Mouse (Mus musculus) monocyte, adult 59 days (primary cell): Measurements from ENCODE around the gene Duox2. TPM values are rescaled to one million over a fixed set of nuclear protein-coding genes. Genes with fewer than 3 reads are reported as not detected.

Experiments used
- total RNA-seq, 2 experiments: library from RNA; stranded (reverse); gene quantifications; one replicate each; pipeline ENCODE4 v1.2.4; 2023

Gene Duox2
- not detected for total RNA-seq

DNA sequence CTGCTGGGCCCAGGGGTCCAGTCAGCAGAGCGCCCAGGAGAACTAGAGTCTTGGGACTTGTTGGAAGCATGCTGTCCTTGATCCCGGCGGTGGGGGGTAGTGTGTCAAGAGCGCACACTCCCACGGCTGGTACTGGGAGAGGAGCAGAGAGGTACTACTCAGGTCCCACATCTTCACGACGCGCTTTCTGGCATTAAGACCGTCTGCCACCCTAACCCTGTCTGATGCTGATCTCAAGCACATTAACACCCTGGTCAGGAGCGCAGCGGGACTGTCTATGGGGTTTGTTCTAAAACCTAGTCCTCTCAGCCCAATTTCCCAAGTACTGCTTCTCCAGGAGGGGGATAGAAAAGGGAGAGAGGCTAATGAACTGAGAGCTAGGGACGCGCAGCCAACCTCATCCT is at the start of gene Duox2:
Gene Duox2 (minus strand): TSS at position 354 of the 404 bp plus-strand sequence.

DNA sequence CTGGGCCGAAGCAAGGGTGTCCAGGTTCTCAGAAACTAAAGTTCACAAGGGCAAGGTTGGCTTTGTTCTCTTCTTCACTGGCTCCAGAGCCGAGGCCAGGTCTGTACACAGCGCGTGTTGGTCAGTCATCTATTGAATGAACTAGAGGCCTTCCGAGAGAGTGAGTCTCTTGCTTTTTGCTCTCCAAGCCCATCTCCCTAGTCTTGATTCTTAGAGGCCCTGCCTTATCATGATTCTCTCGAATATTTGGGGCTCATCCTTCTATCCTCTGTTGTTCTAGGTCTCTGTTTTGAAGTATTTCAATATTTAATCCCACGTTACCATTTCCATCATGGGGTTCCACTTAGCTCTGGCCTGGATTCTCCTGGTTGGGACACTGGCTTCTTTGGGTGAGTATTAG is 17.1 kb upstream of the Duox2 start, which contains the start of gene Duox1:
Gene Duox1 (plus strand): TSS at position 301 of the 400 bp plus-strand sequence.

DNA sequence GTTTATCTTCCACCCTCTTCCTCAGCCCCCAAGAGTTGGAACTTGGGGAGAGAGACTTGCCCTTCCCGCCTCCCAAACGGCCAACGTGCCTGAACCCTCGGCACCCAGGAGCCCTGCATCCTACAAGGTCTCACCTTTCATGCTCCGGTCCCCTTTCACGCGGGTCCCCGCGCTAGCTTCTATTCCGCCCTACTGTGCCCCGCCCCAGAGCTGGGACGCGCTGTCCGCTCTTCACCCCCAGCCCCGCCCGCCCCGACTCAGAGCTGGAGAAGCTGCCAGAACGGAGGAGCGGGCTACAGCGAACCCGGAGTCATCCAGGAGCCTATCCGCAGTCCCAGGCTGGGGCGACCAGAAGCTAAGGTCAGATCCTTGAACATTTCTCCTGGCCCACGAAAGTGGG is 15.3 kb upstream of the Duox2 start, which contains the start of gene Duoxa1:
Gene Duoxa1 (minus strand): TSS at position 195 of the 400 bp plus-strand sequence.

DNA sequence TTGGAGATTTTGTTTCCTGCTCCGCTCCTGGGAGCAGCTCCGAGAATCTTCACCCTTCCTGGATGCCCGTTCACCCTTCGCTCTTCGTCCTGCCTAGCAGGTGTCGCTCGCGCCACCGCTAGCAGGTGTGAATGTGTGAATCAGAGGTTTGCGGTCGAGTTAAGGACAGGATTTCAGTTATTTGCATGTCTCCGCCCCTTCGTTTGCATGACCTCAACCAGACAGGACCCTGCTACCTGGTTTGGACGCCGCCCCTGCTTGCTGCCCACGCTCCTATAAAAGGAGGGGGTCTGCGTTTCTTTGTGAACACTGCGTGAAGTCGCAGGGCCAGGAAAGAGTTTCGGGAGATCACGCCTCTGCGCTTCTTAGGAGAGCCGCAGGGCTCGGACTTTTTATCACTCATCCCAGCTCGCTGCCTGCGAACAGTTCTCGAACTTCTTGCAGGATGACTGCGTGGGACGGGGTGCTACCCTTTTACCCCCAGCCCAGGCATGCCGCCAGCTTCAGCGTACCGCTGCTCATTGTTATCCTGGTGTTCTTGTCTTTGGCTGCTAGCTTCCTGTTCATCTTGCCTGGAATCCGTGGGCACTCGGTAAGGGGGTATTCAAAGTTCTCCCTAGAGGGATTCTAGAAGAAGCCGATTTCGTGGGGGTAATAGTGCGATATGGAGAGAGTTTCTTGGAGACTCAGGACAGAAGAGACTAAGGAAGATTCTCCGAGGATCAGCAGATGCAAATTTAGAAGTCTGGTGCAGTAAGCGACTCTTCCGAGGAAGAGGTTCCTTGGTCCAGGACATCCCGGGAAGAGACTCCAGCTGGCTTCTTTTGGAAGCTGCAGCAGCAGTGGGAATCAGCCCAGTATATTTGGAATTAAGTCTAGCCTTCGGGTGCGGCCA is 594 bp upstream of the Duox2 start, which contains the start of gene Duoxa2:
Gene Duoxa2 (plus strand): TSS at position 305 of the 895 bp plus-strand sequence.

DNA sequence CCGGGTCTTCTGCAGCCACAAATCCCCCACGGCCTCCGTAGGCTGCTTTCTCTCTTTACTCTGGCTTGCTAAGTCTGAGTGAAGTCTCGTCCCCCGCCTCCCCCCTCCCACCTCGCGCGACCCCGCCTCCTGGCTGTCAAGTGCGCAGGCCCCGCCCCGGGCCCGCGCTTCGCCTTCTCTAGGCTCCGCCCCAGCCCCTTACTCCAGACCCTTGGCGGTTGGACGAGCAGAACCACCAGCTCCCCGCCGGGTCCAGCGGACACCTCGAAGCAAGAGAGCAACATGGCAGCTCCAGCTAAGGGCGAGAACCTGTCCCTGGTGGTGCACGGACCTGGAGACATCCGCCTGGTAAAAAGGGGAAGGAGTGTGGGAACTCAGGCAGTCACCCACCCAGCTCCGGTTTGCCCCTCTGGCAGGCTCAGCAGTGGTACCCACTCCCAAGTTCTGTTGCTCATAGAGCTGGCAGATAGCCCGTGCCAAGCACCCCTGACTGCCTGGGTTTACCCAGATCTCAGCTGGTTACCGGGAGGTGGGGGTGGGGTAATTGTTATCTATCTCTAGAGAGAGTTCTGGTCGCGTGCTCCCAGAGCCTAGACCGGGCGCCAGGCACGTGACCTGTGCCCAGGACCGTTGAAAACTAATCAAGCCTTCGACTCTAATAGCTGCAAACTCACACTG is 63.5 kb downstream of the Duox2 start, which contains the start of gene Sord:
Gene Sord (plus strand): TSS at position 139 of the 678 bp plus-strand sequence.

Other genes with a start within 250 kb of the Duox2 start
- gene Spg11, start 180.1 kb downstream of the Duox2 start, total RNA-seq, result 10 to 100 TPM; 29.3 to 33.4 TPM
- gene B2m, start 150.8 kb downstream of the Duox2 start, total RNA-seq, result 1,000 to 10,000 TPM; 3,138 to 3,356 TPM
- gene Trim69, start 137.7 kb downstream of the Duox2 start, total RNA-seq, result under 1 TPM; 0.49 to 0.71 TPM
- gene Patl2, start 112.3 kb downstream of the Duox2 start, total RNA-seq, result under 1 TPM in 1 of 2 experiments, not detected in 1; 0.18 TPM
- not detected for gene Terb2, start 112.2 kb downstream of the Duox2 start, total RNA-seq
- 10 to 100 TPM; 21.0 to 21.7 TPM for gene Sord, start 63.7 kb downstream of the Duox2 start, total RNA-seq
- not detected for gene Duoxa2, start 451 bp upstream of the Duox2 start, total RNA-seq
- not detected for gene Duoxa1, start 15.3 kb upstream of the Duox2 start, total RNA-seq
- not detected for gene Duox1, start 17.2 kb upstream of the Duox2 start, total RNA-seq
- 1 to 10 TPM; 1.5 to 2.7 TPM for gene Shf, start 70.7 kb upstream of the Duox2 start, total RNA-seq
- gene Slc28a2, start 128.0 kb upstream of the Duox2 start, total RNA-seq, result 10 to 100 TPM; 17.0 to 19.9 TPM
- under 1 TPM; 0.49 to 0.84 TPM for gene Gm14085, start 186.5 kb upstream of the Duox2 start, total RNA-seq